In genomic region chr11:43914552-43915447, GRCm38 (mm10) we compare ENCODE assay signal across 14 mouse cellular contexts. TPM values are rescaled to one million over a fixed set of nuclear protein-coding genes. Genes with fewer than 3 reads are reported as not detected.
DNase-seq lines count a peak whose midpoint lies in the region; ATAC-seq and TF ChIP-seq lines count a peak whose summit lies in the region.
"Had no signal": no experiment of that assay in that cellular context is flagged by ENCODE, and none has a peak within 500 bp of the region (broad histone marks: within the 10 kb centered on the region; RNA-seq: fewer than 3 reads in every experiment).

No protein-coding gene starts in this region.

- H3K4me1 ChIP-seq in kidney, adult 2 months (ENCODE audit: control insufficient read depth, insufficient read depth, low read length): no peaks in the 10 kb centered on the region
- no peaks in the 10 kb centered on the region for H3K4me1 ChIP-seq in liver, embryonic 16.5 days (ENCODE audit: control insufficient read depth, low read depth, low read length)

- H3K27me3 ChIP-seq in kidney, adult 2 months (replicated peaks; ENCODE audit: control insufficient read depth, insufficient read depth, low read length): no peaks in the 10 kb centered on the region
- no peaks in the 10 kb centered on the region for H3K27me3 ChIP-seq in liver, embryonic 16.5 days (ENCODE audit: control insufficient read depth, insufficient read depth, low read depth, low read length)

- H3K36me3 ChIP-seq in kidney, adult 2 months (ENCODE audit: control insufficient read depth, insufficient read depth, low read length): no peaks in the 10 kb centered on the region
- no peaks in the 10 kb centered on the region for H3K36me3 ChIP-seq in liver, embryonic 16.5 days (ENCODE audit: control insufficient read depth, insufficient read depth)
- H3K36me3 ChIP-seq: G1E had no signal

- no peak overlapping the region for H3K4me3 ChIP-seq in kidney, adult 2 months (ENCODE audit: insufficient read depth, low read depth, low read length)
- H3K4me3 ChIP-seq in liver, embryonic 16.5 days (ENCODE audit: low read depth, low read length): no peak overlapping the region
- H3K4me3 ChIP-seq in layer of hippocampus, adult 2 months: no peak overlapping the region

- H3K27ac ChIP-seq in kidney, adult 2 months (ENCODE audit: insufficient read depth, low read depth, low read length): no peak overlapping the region
- no peak overlapping the region for H3K27ac ChIP-seq in liver, embryonic 16.5 days (ENCODE audit: low read length)
- H3K27ac ChIP-seq in layer of hippocampus, adult 2 months: no peak overlapping the region
- H3K27ac ChIP-seq: hindbrain, postnatal 0 days; macrophage had no signal

- TF ChIP-seq CTCF in brain, embryonic 14.5 days (IDR thresholded peaks at IDR 0.05; ENCODE audit: borderline replicate concordance, extremely low read depth, insufficient read depth, insufficient read length): no peak
- no peak for TF ChIP-seq CTCF in kidney, adult 2 months (conservative IDR thresholded peaks at IDR 0.05; ENCODE audit: insufficient read depth, insufficient read length, low read depth, low read length)
- no peak for TF ChIP-seq CTCF in layer of hippocampus, adult 2 months (conservative IDR thresholded peaks at IDR 0.05)

- H3K9me3 ChIP-seq in liver, embryonic 16.5 days (replicated peaks; ENCODE audit: control insufficient read depth, low read length): no peaks in the 10 kb centered on the region
- H3K9me3 ChIP-seq: G1E had no signal

- peak; percentile 76 for ATAC-seq in liver, embryonic 16.5 days (ENCODE audit: low read depth)
- ATAC-seq: forebrain, postnatal 0 days; hindbrain, postnatal 0 days had no signal

- peak; percentile 11 for DNase-seq in brain, embryonic 14.5 days (ENCODE audit: low read depth)
- peak; percentile 7 for DNase-seq in embryo, embryonic 9.5 days (ENCODE audit: extremely low spot score)
- peak; percentile 56 for DNase-seq in kidney, adult 2 months
- DNase-seq in layer of hippocampus, adult 2 months (ENCODE audit: low spot score in 2 of 2): no peak
- DNase-seq in layer of hippocampus, postnatal 25 days (ENCODE audit: extremely low spot score in 1 of 2, low spot score in 1 of 2): no peak
- no peak for DNase-seq in cerebellum, adult 11-12 months
- DNase-seq: adrenal gland, postnatal 25 days; cerebellum, postnatal 36 days; forebrain, postnatal 0 days had no signal

- no peak overlapping the region for H3K9ac ChIP-seq in liver, embryonic 16.5 days (ENCODE audit: low read depth, low read length)
- H3K9ac ChIP-seq: forebrain, postnatal 0 days had no signal

- no peak overlapping the region for H3K4me2 ChIP-seq in liver, embryonic 16.5 days (ENCODE audit: low read depth, low read length)

- no peak for TF ChIP-seq POLR2A in brain, embryonic 14.5 days (IDR thresholded peaks at IDR 0.05; ENCODE audit: borderline replicate concordance, extremely low read depth, insufficient read depth, insufficient read length, poor library complexity, severe bottlenecking)
- no peak for TF ChIP-seq POLR2A in kidney, adult 2 months (IDR thresholded peaks at IDR 0.05; ENCODE audit: low read depth, low read length)

- 25% methylated on average over 12 of the region's 12 CpGs for WGBS in kidney, adult 2 months
- 46% methylated on average over 12 of the region's 12 CpGs for WGBS in liver, embryonic 16.5 days (ENCODE audit: insufficient replicate concordance)

RNA-seq across cellular contexts. Expression of gene Adra1b, which starts 13.8 kb away (rescaled TPM):
- polyA plus RNA-seq in brain, embryonic 14.5 days (2012; rRNA removed): 5.1 and 9.8 TPM in 2 replicates
- 5.6 and 6.9 TPM in 2 replicates for polyA plus RNA-seq in kidney, adult 2 months (2012; rRNA removed)
- polyA plus RNA-seq in liver, embryonic 16.5 days (2015; fragmentation: Nextera tagmentation; extraction: Ambion mirVana): 7.0 and 7.5 TPM in 2 replicates
- total RNA-seq in layer of hippocampus, adult 2 months (2021): 1 to 10 TPM; 3.3 to 3.8 TPM
- total RNA-seq in layer of hippocampus, postnatal 25 days (2021): 1 to 10 TPM; 3.2 to 3.8 TPM
- total RNA-seq: neutrophil, adult 5-6 weeks had no signal
- polyA plus RNA-seq: G1E had no signal

Comparison
In these comparisons a context has a peak if more than half of its experiments do, and no peak if none do; other contexts are left out.
1. DNase-seq: peak in brain, embryonic 14.5 days (single experiment), embryo, embryonic 9.5 days (single experiment) and kidney, adult 2 months (single experiment); none in layer of hippocampus, adult 2 months (0 of 2), layer of hippocampus, postnatal 25 days (0 of 2) and cerebellum, adult 11-12 months (single experiment).